Mouse (Mus musculus): ENCODE results near the gene Cdc42. TPM values are rescaled to one million over a fixed set of nuclear protein-coding genes. Genes with fewer than 3 reads are reported as not detected.

The Cdc42 gene
- polyA plus RNA-seq, 1 experiment from 2014 or later: 324 TPM

- peak; percentile 91 for ATAC-seq
- Histone ChIP-seq H3K4me2 (peak overlapping the region; percentile 69), H3K9ac (peak overlapping the region; percentile 61), H3K4me1 (peaks cover 29% of the 10 kb centered on the region), H3K36me3 (no peaks in the 10 kb centered on the region), H3K4me3 (peak overlapping the region; percentile 37), H3K27me3 (replicated peaks) (no peaks in the 10 kb centered on the region), H3K27ac (peak overlapping the region; percentile 89), H3K9me3 (replicated peaks) (no peaks in the 10 kb centered on the region)
- 27% methylated on average over 16 of the region's 16 CpGs for WGBS (ENCODE audit: insufficient replicate concordance)
These were observed 23.4 kb upstream of the Cdc42 start for GRCm38 (mm10) chr4:137380702-137381605.

- Histone ChIP-seq H3K36me3 (no peaks in the 10 kb centered on the region), H3K27me3 (replicated peaks) (no peaks in the 10 kb centered on the region), H3K27ac (no peak overlapping the region), H3K9me3 (replicated peaks) (no peaks in the 10 kb centered on the region), H3K4me3 (no peak overlapping the region), H3K4me1 (peaks cover 36% of the 10 kb centered on the region), H3K4me2 (no peak overlapping the region), H3K9ac (no peak overlapping the region)
- WGBS (ENCODE audit: insufficient replicate concordance): 81% methylated on average over 10 of the region's 10 CpGs
- ATAC-seq: no peak
These were observed 22.3 kb upstream of the Cdc42 start for GRCm38 (mm10) chr4:137379713-137380255.

GRCm38 (mm10) chr4:137379085-137379484 lies 21.6 kb upstream of the Cdc42 start:
- Histone ChIP-seq H3K4me1 (peaks cover 37% of the 10 kb centered on the region), H3K4me2 (no peak overlapping the region), H3K36me3 (no peaks in the 10 kb centered on the region), H3K4me3 (no peak overlapping the region), H3K9me3 (replicated peaks) (no peaks in the 10 kb centered on the region), H3K9ac (no peak overlapping the region; the same call in 1 of the 2 replicates), H3K27ac (no peak overlapping the region), H3K27me3 (replicated peaks) (no peaks in the 10 kb centered on the region)
- WGBS (ENCODE audit: insufficient replicate concordance): 74% methylated on average over 3 of the region's 3 CpGs
- no peak for ATAC-seq

GRCm38 (mm10) chr4:137377526-137378304 lies 20.2 kb upstream of the Cdc42 start:
- Histone ChIP-seq H3K4me2 (no peak overlapping the region), H3K27me3 (replicated peaks) (no peaks in the 10 kb centered on the region), H3K9me3 (replicated peaks) (no peaks in the 10 kb centered on the region), H3K27ac (no peak overlapping the region), H3K36me3 (no peaks in the 10 kb centered on the region), H3K4me3 (no peak overlapping the region), H3K9ac (no peak overlapping the region), H3K4me1 (peaks cover 43% of the 10 kb centered on the region)
- 74% methylated on average over 4 of the region's 4 CpGs for WGBS (ENCODE audit: insufficient replicate concordance)
- no peak for ATAC-seq

GRCm38 (mm10) chr4:137376778-137377177 lies 19.3 kb upstream of the Cdc42 start:
- H3K4me2 ChIP-seq: no peak overlapping the region

GRCm38 (mm10) chr4:137375314-137376278 lies 18.1 kb upstream of the Cdc42 start:
- peaks cover 44% of the 10 kb centered on the region for H3K4me1 ChIP-seq
- no peak overlapping the region for H3K4me2 ChIP-seq
- H3K9ac ChIP-seq: no peak overlapping the region
- no peaks in the 10 kb centered on the region for H3K27me3 ChIP-seq (replicated peaks)
- ATAC-seq: no peak
- no peaks in the 10 kb centered on the region for H3K9me3 ChIP-seq (replicated peaks)
- H3K36me3 ChIP-seq: no peaks in the 10 kb centered on the region
- 58% methylated on average over 19 of the region's 19 CpGs for WGBS (ENCODE audit: insufficient replicate concordance)
- no peak overlapping the region for H3K27ac ChIP-seq
- no peak overlapping the region for H3K4me3 ChIP-seq

More at GRCm38 (mm10) chr4:137376778-137377177, 19.3 kb upstream of the Cdc42 start:
- ATAC-seq: no peak
- Histone ChIP-seq H3K36me3 (no peaks in the 10 kb centered on the region), H3K4me1 (peaks cover 49% of the 10 kb centered on the region), H3K27me3 (replicated peaks) (no peaks in the 10 kb centered on the region), H3K27ac (no peak overlapping the region), H3K9me3 (replicated peaks) (no peaks in the 10 kb centered on the region), H3K9ac (no peak overlapping the region), H3K4me3 (no peak overlapping the region)
- WGBS (ENCODE audit: insufficient replicate concordance): 64% methylated on average over 2 of the region's 2 CpGs

GRCm38 (mm10) chr4:137373711-137374110 lies 16.2 kb upstream of the Cdc42 start:
- WGBS (ENCODE audit: insufficient replicate concordance): 50% methylated on average over 6 of the region's 6 CpGs
- no peak overlapping the region for H3K4me2 ChIP-seq
- no peaks in the 10 kb centered on the region for H3K27me3 ChIP-seq (replicated peaks)

GRCm38 (mm10) chr4:137371596-137372523 lies 14.3 kb upstream of the Cdc42 start:
- no peak for ATAC-seq
- H3K4me2 ChIP-seq: peak overlapping the region; percentile 35

More at GRCm38 (mm10) chr4:137373711-137374110, 16.2 kb upstream of the Cdc42 start:
- ATAC-seq: 0 out of 2 replicates have a peak, but pooled peaks have one; percentile 36
- Histone ChIP-seq H3K9ac (no peak overlapping the region), H3K4me3 (no peak overlapping the region), H3K4me1 (peaks cover 43% of the 10 kb centered on the region), H3K27ac (0 out of 2 replicates have a peak overlapping the region, but pooled peaks have one; percentile 4), H3K9me3 (replicated peaks) (no peaks in the 10 kb centered on the region), H3K36me3 (no peaks in the 10 kb centered on the region)

GRCm38 (mm10) chr4:137369954-137370750 lies 12.6 kb upstream of the Cdc42 start:
- Histone ChIP-seq H3K27ac (peak overlapping the region; percentile 32; the same call in 1 of the 2 replicates), H3K4me3 (peak overlapping the region; percentile 52), H3K9me3 (replicated peaks) (no peaks in the 10 kb centered on the region), H3K4me2 (peak overlapping the region; percentile 73), H3K4me1 (peaks cover 55% of the 10 kb centered on the region), H3K9ac (peak overlapping the region; percentile 59), H3K27me3 (replicated peaks) (no peaks in the 10 kb centered on the region), H3K36me3 (no peaks in the 10 kb centered on the region)
- no peak for ATAC-seq
- 13% methylated on average over 25 of the region's 29 CpGs for WGBS (ENCODE audit: insufficient replicate concordance)

More at GRCm38 (mm10) chr4:137371596-137372523, 14.3 kb upstream of the Cdc42 start:
- Histone ChIP-seq H3K4me3 (no peak overlapping the region), H3K36me3 (no peaks in the 10 kb centered on the region), H3K4me1 (peaks cover 54% of the 10 kb centered on the region), H3K27me3 (replicated peaks) (no peaks in the 10 kb centered on the region), H3K27ac (no peak overlapping the region), H3K9ac (no peak overlapping the region), H3K9me3 (replicated peaks) (no peaks in the 10 kb centered on the region)
- 63% methylated on average over 16 of the region's 16 CpGs for WGBS (ENCODE audit: insufficient replicate concordance)
